Mouse (Mus musculus) bone marrow, adult 2 months (tissue): ENCODE data around the gene Mgarp.

Experiments used
- CTCF ChIP-seq: fragments of 200-500 bp; IDR thresholded peaks from 2 replicates; pipeline ENCODE4 v1.5.1; 2011; ENCODE audit warnings: low read length, control low read depth; ENCODE audit not compliant: control insufficient read depth, insufficient read depth
- POLR2A ChIP-seq: fragments of 200-500 bp; IDR thresholded peaks from 2 replicates; pipeline ENCODE4 v1.6.1; 2011; ENCODE audit warnings: low read depth, mild to moderate bottlenecking, control low read depth, low read length, borderline replicate concordance; ENCODE audit not compliant: control insufficient read depth

- no peak for TF ChIP-seq POLR2A
- no peak for TF ChIP-seq CTCF
Observed at GRCm38 (mm10) chr3:51412457-51412856, 15.9 kb upstream of the Mgarp start.
